Mouse (Mus musculus) E14TG2a.4 (cell line): ENCODE results near the gene Slc25a28.

Source experiments
- CTCF ChIP-seq: conservative IDR thresholded peaks from 2 replicates; pipeline ENCODE4 v1.5.1; 2014; ENCODE audit warnings: low read length
- NANOG ChIP-seq: IDR thresholded peaks from 2 replicates; pipeline ENCODE4 v1.6.1; 2014; ENCODE audit warnings: borderline replicate concordance, low read length, mixed read lengths
- POU5F1 ChIP-seq: IDR thresholded peaks from 2 replicates; pipeline ENCODE4 v1.6.1; 2014; ENCODE audit warnings: low read length, borderline replicate concordance

- TF ChIP-seq CTCF (no peak), POU5F1 (no peak), NANOG (no peak)
Measured at GRCm38 (mm10) chr19:43647261-43647660, 27.4 kb downstream of the Slc25a28 start.
